Mouse (Mus musculus) liver, embryonic 14.5 days (tissue): ENCODE measurements at regions not wholly inside any gene's neighbourhood (a gene's known extent, or its start where the extent isn't known, plus 50 kb on each side); places are given as distances from the start of the nearest gene placed in this dataset.

ENCODE experiments used
- CTCF ChIP-seq: IDR thresholded peaks from 2 replicates; pipeline ENCODE4 v1.5.1; 2016; ENCODE audit warnings: antibody characterized with exemption, low read depth, control low read depth
- EP300 ChIP-seq: IDR thresholded peaks from 2 replicates; pipeline ENCODE4 v1.6.1; 2016; ENCODE audit warnings: antibody characterized with exemption, low read depth

DNA sequence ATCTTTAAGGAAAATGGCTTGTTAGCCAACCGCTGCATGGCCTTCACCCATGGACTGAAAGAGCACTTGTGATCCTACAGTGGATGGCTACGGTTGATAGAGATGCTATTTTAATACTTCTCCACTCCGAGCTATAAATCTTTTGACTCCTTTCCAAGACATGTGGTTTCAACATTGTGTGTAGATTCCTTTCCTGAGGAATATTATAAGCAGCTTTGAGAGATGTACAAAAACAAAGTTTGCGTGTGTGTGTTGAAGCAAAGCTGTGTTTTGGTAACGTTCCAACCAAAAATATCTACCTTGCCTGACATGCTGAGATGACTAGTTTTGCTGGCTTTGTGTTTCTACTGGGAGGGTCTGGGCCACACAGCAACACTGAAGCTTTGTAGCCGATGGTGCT lies 83.0 kb downstream of the Zbtb18 start:
- TF ChIP-seq CTCF (no peak), EP300 (no peak)
